Mouse (Mus musculus) gastrocnemius, postnatal 36 days (tissue): ENCODE measurements around the gene Olfr399. TPM values are rescaled to one million over a fixed set of nuclear protein-coding genes. Genes with fewer than 3 reads are reported as not detected.

Experiments
- DNase-seq, 2 experiments: peaks; one replicate each; pipeline ENCODE4 v3.0.0; 2022
- intact Hi-C: fragments of 180-260 bp; cut with DNase I; formaldehyde crosslinking; loops from one replicate; pipeline ENCODE4 v1.15.1; 2025
- long read RNA-seq, 2 experiments: library from polyadenylated mRNA; stranded (forward); transcript quantifications; one replicate each; pipeline ENCODE4 v2.0.0; 2021
- total RNA-seq, 2 experiments: library from RNA; stranded (reverse); gene quantifications; 2 replicates each; pipeline ENCODE4 v1.2.3; 2021

Gene Olfr399
- total RNA-seq, result not detected
- long read RNA-seq, experiment 1, result 0 reads
- long read RNA-seq, experiment 2, result 0 reads

GRCm38 (mm10) chr11:74056451-74056850, at the start of gene Olfr399, which contains the start of gene Olfr139:
Gene Olfr399 (minus strand): TSS chr11:74056615.
Gene Olfr139 (minus strand): TSS chr11:74056551.
- DNase-seq, result no peak

DNA sequence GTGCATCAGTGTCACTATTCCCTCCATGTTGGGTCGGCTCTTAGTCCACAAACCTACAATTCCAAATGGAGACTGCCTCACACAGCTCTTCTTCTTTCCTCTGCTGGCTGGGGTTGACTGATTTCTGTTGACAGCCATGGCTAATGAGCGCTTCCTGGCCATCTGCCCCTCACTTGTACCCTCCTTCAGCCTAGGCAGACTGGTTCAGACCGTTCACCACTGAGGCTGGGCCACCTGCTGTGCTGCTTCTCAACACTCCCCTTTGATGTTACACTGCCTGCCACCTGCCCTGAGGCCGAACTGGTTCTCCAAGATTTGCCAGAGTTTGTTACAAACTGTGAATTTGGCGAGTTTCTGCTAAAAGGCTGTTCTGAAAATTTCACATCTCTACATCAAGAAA, 48.7 kb upstream of the Olfr399 start:
- intact Hi-C loops, result no loop called here

More at GRCm38 (mm10) chr11:74056451-74056850, at the start of gene Olfr399, which contains the start of gene Olfr139:
- intact Hi-C loops, result no loop called here

GRCm38 (mm10) chr11:74101507-74101906, 45.1 kb upstream of the Olfr399 start:
- no peak for DNase-seq
- intact Hi-C loops, result no loop called here

More for the DNA sequence above, 48.7 kb upstream of the Olfr399 start:
- no peak for DNase-seq

- intact Hi-C loops, result no loop called here
- DNase-seq, result no peak
These were observed 44.3 kb upstream of the Olfr399 start for GRCm38 (mm10) chr11:74100724-74101123.

GRCm38 (mm10) chr11:74069655-74070054, 13.2 kb upstream of the Olfr399 start, which contains the start of gene Zfp616:
Gene Zfp616 (plus strand): TSS chr11:74069955.
- intact Hi-C loops, result no loop called here
- no peak for DNase-seq

- DNase-seq, result no peak
- intact Hi-C loops, result no loop called here
These were observed 5.1 kb downstream of the Olfr399 start for GRCm38 (mm10) chr11:74051347-74051746.

Other genes with a start within 250 kb of the Olfr399 start
- gene Olfr392, start 239.6 kb downstream of the Olfr399 start, total RNA-seq, result not detected
- not detected for gene Olfr393, start 205.2 kb downstream of the Olfr399 start, total RNA-seq
- not detected for gene Olfr394, start 165.8 kb downstream of the Olfr399 start, total RNA-seq
- not detected for gene Olfr395, start 147.3 kb downstream of the Olfr399 start, total RNA-seq
- not detected for gene Olfr23, start 119.9 kb downstream of the Olfr399 start, total RNA-seq
- gene Olfr397, start 95.8 kb downstream of the Olfr399 start, total RNA-seq, result not detected
- not detected for gene Olfr398, start 66.2 kb downstream of the Olfr399 start, total RNA-seq
- not detected for gene Olfr139, start 64 bp downstream of the Olfr399 start, total RNA-seq
- gene Zfp616, start 13.3 kb upstream of the Olfr399 start, total RNA-seq, result not detected
- gene Olfr401, start 57.1 kb upstream of the Olfr399 start, total RNA-seq, result not detected
- not detected for gene Olfr402, start 96.9 kb upstream of the Olfr399 start, total RNA-seq
- gene Olfr403, start 129.6 kb upstream of the Olfr399 start, total RNA-seq, result not detected
- not detected for gene Olfr43, start 154.8 kb upstream of the Olfr399 start, total RNA-seq
- not detected for gene Olfr406, start 203.2 kb upstream of the Olfr399 start, total RNA-seq
- gene Olfr59, start 227.1 kb upstream of the Olfr399 start, total RNA-seq, result not detected